Mouse (Mus musculus): Measurements from ENCODE around the gene Gm382. TPM values are rescaled to one million over a fixed set of nuclear protein-coding genes. Genes with fewer than 3 reads are reported as not detected.

Gm382 gene
- not detected in 2 replicates for polyA plus RNA-seq (2015; fragmentation: Nextera tagmentation; extraction: Ambion mirVana)

- H3K36me3 ChIP-seq (ENCODE audit: control insufficient read depth, insufficient read depth, low read length), result no peaks in the 10 kb centered on the region
- H3K4me2 ChIP-seq (ENCODE audit: low read length), result no peak within 1 kb of the TSS
- no peak within 1 kb of the TSS for H3K4me3 ChIP-seq (ENCODE audit: low read depth, low read length)
- H3K27me3 ChIP-seq (ENCODE audit: control insufficient read depth, insufficient read depth, low read depth, low read length), result no peaks in the 10 kb centered on the region
- no peak within 1 kb of the TSS for H3K27ac ChIP-seq (ENCODE audit: low read length)
- ATAC-seq, result no peak
- no peaks in the 10 kb centered on the region for H3K4me1 ChIP-seq (ENCODE audit: control insufficient read depth, insufficient read depth, low read length)
- WGBS, result 95% methylated on average over 1 of the region's 1 CpGs
- H3K9me3 ChIP-seq (replicated peaks; ENCODE audit: control insufficient read depth, low read length, poor library complexity, severe bottlenecking), result no peaks in the 10 kb centered on the region
- no peak within 1 kb of the TSS for H3K9ac ChIP-seq (ENCODE audit: low read depth, low read length)
Measured at GRCm38 (mm10) chrX:127039672-127040071, at the start of gene Gm382. Gene Gm382, plus strand, starts transcription at chrX:127039972.

DNA sequence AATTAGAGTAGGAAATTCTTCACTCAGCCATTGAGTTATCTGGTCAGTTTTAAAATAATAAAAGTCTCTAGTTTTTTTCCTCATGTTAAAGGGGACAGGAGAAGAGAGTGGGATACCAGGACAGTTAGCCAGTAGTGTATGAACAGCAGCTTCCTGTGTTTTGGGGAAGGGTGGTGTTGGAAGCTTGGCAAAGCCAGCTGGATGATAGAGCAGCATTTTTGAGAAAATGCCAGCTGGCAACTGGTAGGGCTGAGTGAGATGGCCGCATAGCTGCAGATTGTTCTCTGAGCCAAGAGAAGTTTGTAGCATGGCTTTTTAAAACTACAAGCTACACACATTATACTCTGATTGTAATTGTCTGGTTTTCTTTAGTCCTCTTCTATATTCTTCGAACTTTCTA is 30.4 kb downstream of the Gm382 start:
- Histone ChIP-seq H3K27ac (ENCODE audit: low read length) (no peak overlapping the region), H3K9me3 (replicated peaks; ENCODE audit: control insufficient read depth, low read length, poor library complexity, severe bottlenecking) (no peaks in the 10 kb centered on the region), H3K4me3 (ENCODE audit: low read depth, low read length) (no peak overlapping the region), H3K27me3 (ENCODE audit: control insufficient read depth, insufficient read depth, low read depth, low read length) (no peaks in the 10 kb centered on the region), H3K36me3 (ENCODE audit: control insufficient read depth, insufficient read depth, low read length) (no peaks in the 10 kb centered on the region), H3K9ac (ENCODE audit: low read depth, low read length) (no peak overlapping the region), H3K4me2 (ENCODE audit: low read length) (no peak overlapping the region), H3K4me1 (ENCODE audit: control insufficient read depth, insufficient read depth, low read length) (no peaks in the 10 kb centered on the region)
- WGBS, result 98% methylated on average over 2 of the region's 2 CpGs
- ATAC-seq, result no peak

DNA sequence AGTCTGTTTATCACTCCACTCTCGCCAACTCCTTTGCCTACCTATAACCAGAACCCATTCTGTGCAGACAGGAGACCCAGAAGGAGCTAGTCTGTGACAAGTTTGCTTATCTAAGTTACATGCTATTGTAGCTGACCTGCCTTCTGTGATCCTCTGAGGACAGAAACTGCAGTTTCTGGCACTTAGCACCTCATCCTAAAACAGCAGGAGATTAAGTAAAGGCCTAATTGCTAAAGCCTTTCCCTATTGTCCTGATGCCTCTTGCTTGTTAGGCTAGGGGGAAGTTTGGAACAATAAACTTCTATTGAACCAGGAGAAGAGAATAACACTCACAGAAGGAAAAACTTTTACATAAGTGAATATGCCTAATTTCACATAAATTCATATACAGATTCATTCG is 51.5 kb downstream of the Gm382 start:
- H3K4me2 ChIP-seq (ENCODE audit: low read length), result no peak overlapping the region
- no peaks in the 10 kb centered on the region for H3K4me1 ChIP-seq (ENCODE audit: control insufficient read depth, insufficient read depth, low read length)
- no peaks in the 10 kb centered on the region for H3K9me3 ChIP-seq (replicated peaks; ENCODE audit: control insufficient read depth, low read length, poor library complexity, severe bottlenecking)
- no peak overlapping the region for H3K27ac ChIP-seq (ENCODE audit: low read length)
- no peak overlapping the region for H3K9ac ChIP-seq (ENCODE audit: low read depth, low read length)
- WGBS, result 72% methylated on average over 2 of the region's 2 CpGs
- ATAC-seq, result no peak
- no peaks in the 10 kb centered on the region for H3K27me3 ChIP-seq (ENCODE audit: control insufficient read depth, insufficient read depth, low read depth, low read length)
- no peaks in the 10 kb centered on the region for H3K36me3 ChIP-seq (ENCODE audit: control insufficient read depth, insufficient read depth, low read length)
- H3K4me3 ChIP-seq (ENCODE audit: low read depth, low read length), result no peak overlapping the region

DNA sequence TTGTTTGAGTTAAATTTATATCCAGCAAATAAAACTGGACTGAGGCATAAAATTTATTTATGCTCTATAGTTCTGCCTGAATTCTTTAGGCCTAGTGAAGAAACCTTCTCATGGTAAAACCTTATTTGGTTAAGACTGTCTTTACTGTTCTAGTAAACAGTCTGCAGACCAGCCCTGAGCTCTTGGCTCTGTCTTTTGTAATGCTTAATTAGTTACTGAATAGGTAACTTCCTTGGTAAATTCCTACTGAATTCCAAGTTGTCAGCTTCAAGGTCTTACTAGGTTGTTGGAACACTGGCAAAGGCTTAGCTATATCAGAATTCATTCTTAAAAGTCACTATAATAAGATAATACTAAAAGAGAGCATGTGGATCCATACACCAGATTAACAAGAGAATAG is 53.3 kb downstream of the Gm382 start:
- no peak for ATAC-seq
- no peak overlapping the region for H3K27ac ChIP-seq (ENCODE audit: low read length)
- H3K36me3 ChIP-seq (ENCODE audit: control insufficient read depth, insufficient read depth, low read length), result no peaks in the 10 kb centered on the region
- H3K4me2 ChIP-seq (ENCODE audit: low read length), result no peak overlapping the region
- H3K4me3 ChIP-seq (ENCODE audit: low read depth, low read length), result no peak overlapping the region
- H3K9me3 ChIP-seq (replicated peaks; ENCODE audit: control insufficient read depth, low read length, poor library complexity, severe bottlenecking), result 0 out of 2 replicates have a peak, but pooled peaks cover 3% of the 10 kb centered on the region
- no peaks in the 10 kb centered on the region for H3K27me3 ChIP-seq (ENCODE audit: control insufficient read depth, insufficient read depth, low read depth, low read length)
- no peaks in the 10 kb centered on the region for H3K4me1 ChIP-seq (ENCODE audit: control insufficient read depth, insufficient read depth, low read length)
- no peak overlapping the region for H3K9ac ChIP-seq (ENCODE audit: low read depth, low read length)

- H3K9me3 ChIP-seq (replicated peaks; ENCODE audit: control insufficient read depth, low read length, poor library complexity, severe bottlenecking), result 0 out of 2 replicates have a peak, but pooled peaks cover 3% of the 10 kb centered on the region
- H3K9ac ChIP-seq (ENCODE audit: low read depth, low read length), result no peak overlapping the region
- no peaks in the 10 kb centered on the region for H3K27me3 ChIP-seq (ENCODE audit: control insufficient read depth, insufficient read depth, low read depth, low read length)
- H3K27ac ChIP-seq (ENCODE audit: low read length), result no peak overlapping the region
- no peak overlapping the region for H3K4me2 ChIP-seq (ENCODE audit: low read length)
- H3K4me3 ChIP-seq (ENCODE audit: low read depth, low read length), result no peak overlapping the region
- 70% methylated on average over 3 of the region's 3 CpGs for WGBS
- no peaks in the 10 kb centered on the region for H3K4me1 ChIP-seq (ENCODE audit: control insufficient read depth, insufficient read depth, low read length)
- H3K36me3 ChIP-seq (ENCODE audit: control insufficient read depth, insufficient read depth, low read length), result no peaks in the 10 kb centered on the region
- ATAC-seq, result no peak
Measured at GRCm38 (mm10) chrX:127093961-127094360, 54.2 kb downstream of the Gm382 start.

- H3K36me3 ChIP-seq (ENCODE audit: control insufficient read depth, insufficient read depth, low read length), result no peaks in the 10 kb centered on the region
- H3K4me3 ChIP-seq (ENCODE audit: low read depth, low read length), result no peak overlapping the region
- H3K4me2 ChIP-seq (ENCODE audit: low read length), result no peak overlapping the region
- 86% methylated on average over 2 of the region's 2 CpGs for WGBS
- ATAC-seq, result no peak
- no peak overlapping the region for H3K27ac ChIP-seq (ENCODE audit: low read length)
- no peaks in the 10 kb centered on the region for H3K9me3 ChIP-seq (replicated peaks; ENCODE audit: control insufficient read depth, low read length, poor library complexity, severe bottlenecking)
- no peaks in the 10 kb centered on the region for H3K27me3 ChIP-seq (ENCODE audit: control insufficient read depth, insufficient read depth, low read depth, low read length)
- H3K4me1 ChIP-seq (ENCODE audit: control insufficient read depth, insufficient read depth, low read length), result no peaks in the 10 kb centered on the region
- H3K9ac ChIP-seq (ENCODE audit: low read depth, low read length), result no peak overlapping the region
Measured at GRCm38 (mm10) chrX:127104341-127104740, 64.6 kb downstream of the Gm382 start.

Other genes starting within 250 kb of the Gm382 start
- gene 4932411N23Rik, start 224.1 kb upstream of the Gm382 start, polyA plus RNA-seq (2015; fragmentation: Nextera tagmentation; extraction: Ambion mirVana), result not detected in 2 replicates

All from midbrain, embryonic 16.5 days (tissue).